Mouse (Mus musculus): ENCODE measurements around the gene C1qtnf4. TPM values are rescaled to one million over a fixed set of nuclear protein-coding genes. Genes with fewer than 3 reads are reported as not detected.

C1qtnf4 gene
- 8.6 and 11.1 TPM in 2 replicates for polyA plus RNA-seq (2016; fragmentation: Nextera tagmentation; extraction: Ambion mirVana)

DNA sequence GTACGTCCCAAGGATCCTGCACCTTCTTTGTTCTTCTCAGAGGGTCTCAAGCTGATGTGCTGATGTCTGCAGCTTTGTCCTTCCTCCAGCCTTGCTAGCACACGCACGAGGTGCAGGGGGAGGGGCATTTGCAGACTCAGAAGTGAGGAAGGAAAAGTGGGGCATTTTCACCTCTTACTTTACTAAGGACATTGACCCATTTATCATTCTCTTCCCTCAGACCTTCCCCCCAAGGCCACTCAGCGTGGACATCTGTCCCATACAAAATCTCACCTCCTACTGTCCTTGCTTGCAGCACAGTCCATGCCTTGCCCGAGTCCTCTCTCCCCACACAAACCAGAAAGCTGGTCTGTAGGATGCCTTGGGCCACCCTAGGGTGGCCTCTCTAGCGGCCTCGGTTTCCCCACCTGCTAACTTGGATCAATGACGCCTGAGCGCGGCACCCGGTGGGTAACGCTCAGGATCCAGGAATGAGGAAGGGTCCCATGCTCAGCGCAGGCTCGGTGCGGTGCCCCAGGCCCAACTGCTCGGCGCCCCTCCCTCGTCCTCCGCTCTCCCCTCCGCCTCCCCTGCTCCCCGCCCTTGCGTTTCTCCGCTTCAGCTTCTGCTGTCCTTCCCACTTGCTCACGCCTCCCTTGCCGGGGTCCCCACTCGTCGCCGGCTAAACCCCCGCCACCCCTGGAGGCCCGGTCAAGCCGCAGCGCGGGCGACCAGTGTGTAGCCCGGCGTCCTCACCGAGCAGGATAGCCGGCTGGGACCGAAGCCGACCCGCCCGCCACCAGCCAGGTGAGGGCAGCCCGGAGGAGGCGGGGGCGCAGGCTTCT is at the start of gene C1qtnf4:
C1qtnf4 (plus strand) TSS at position 643 of the 824 bp plus-strand sequence.
- H3K9me3 ChIP-seq = no peaks in the 10 kb centered on the region
- H3K36me3 ChIP-seq = no peaks in the 10 kb centered on the region
- DNase-seq (ENCODE audit: low spot score) = no peak
- H3K4me3 ChIP-seq = peak within 1 kb of the TSS; percentile 68
- peak within 1 kb of the TSS; percentile 80 for H3K27ac ChIP-seq
- peaks cover 66% of the 10 kb centered on the region for H3K27me3 ChIP-seq (ENCODE audit: insufficient read depth, poor library complexity, severe bottlenecking)
- WGBS = 2% methylated on average over 45 of the region's 45 CpGs
- H3K4me1 ChIP-seq = peaks cover 47% of the 10 kb centered on the region

DNA sequence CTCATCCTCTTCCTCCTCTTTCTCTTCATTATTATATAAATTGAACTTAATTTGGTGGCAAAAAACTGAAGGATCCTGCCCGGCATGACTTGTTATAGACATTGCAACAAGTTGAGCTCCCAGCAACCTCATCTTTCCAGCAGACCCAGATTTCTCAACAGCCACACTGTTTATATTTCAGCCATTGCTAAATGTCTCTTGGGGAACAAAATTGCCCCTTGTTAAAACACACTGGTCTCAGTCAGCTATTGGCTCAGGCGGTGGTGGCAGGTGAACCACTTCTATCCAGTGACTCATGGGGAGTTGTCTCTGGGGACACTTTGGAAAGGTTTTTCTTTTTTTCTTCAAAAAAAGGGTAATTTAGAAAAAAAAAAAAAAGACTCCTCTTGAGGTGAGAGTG is 47.0 kb upstream of the C1qtnf4 start:
- Histone ChIP-seq H3K27me3 (ENCODE audit: insufficient read depth, poor library complexity, severe bottlenecking) (0 out of 2 replicates have a peak, but pooled peaks cover 3% of the 10 kb centered on the region), H3K27ac (no peak overlapping the region), H3K36me3 (no peaks in the 10 kb centered on the region), H3K9me3 (no peaks in the 10 kb centered on the region), H3K4me3 (no peak overlapping the region), H3K4me1 (no peaks in the 10 kb centered on the region)
- DNase-seq (ENCODE audit: low spot score) = no peak
- WGBS = 84% methylated on average over 2 of the region's 2 CpGs

DNA sequence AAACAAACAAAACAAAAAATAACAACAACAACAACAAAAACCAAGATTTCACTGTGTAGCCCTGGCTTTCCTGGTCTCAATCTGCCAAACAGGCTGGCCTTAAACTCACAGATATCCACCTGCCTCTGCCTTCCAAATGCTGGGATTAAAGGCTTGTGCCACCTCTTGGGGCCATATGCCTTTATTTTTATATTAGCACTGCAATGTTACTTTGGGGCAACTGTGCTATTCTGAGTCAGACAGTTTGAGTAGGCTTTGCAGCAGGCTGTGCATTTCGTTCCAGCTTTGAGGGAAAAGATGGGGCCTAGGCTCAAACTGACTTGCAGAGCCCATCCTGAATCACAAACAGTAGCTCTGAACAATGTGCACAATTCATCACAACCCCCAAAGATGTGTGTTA is 42.0 kb upstream of the C1qtnf4 start:
- peaks cover 12% of the 10 kb centered on the region for H3K4me1 ChIP-seq
- no peaks in the 10 kb centered on the region for H3K9me3 ChIP-seq
- no peak overlapping the region for H3K4me3 ChIP-seq
- no peaks in the 10 kb centered on the region for H3K27me3 ChIP-seq (ENCODE audit: insufficient read depth, poor library complexity, severe bottlenecking)
- H3K36me3 ChIP-seq = no peaks in the 10 kb centered on the region
- H3K27ac ChIP-seq = no peak overlapping the region
- 64% methylated on average over 1 of the region's 1 CpGs for WGBS
- no peak for DNase-seq (ENCODE audit: low spot score)

DNA sequence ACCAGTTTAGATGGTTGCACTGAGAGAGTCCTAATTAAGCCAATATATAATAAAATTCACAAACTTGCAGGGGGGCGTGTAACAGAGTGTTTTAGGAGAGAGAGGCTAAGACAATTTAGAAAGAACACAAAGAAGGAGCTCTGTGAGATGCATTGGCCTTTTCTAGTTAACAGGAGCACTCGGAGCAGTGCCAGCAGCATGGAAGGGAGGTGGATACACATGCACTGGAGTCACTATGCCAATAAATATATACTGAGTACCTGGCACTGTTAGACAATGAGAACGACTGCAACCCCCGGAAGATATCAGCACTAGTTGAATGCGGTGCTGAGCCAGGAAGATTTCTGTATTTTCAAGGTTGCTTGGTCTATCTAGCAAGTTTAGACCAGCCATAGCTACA is 41.4 kb upstream of the C1qtnf4 start:
- peaks cover 12% of the 10 kb centered on the region for H3K4me1 ChIP-seq
- H3K27ac ChIP-seq = no peak overlapping the region
- 81% methylated on average over 5 of the region's 5 CpGs for WGBS
- no peak for DNase-seq (ENCODE audit: low spot score)
- no peak overlapping the region for H3K4me3 ChIP-seq
- H3K27me3 ChIP-seq (ENCODE audit: insufficient read depth, poor library complexity, severe bottlenecking) = no peaks in the 10 kb centered on the region
- 0 out of 2 replicates have a peak, but pooled peaks cover under 1% of the 10 kb centered on the region for H3K36me3 ChIP-seq
- no peaks in the 10 kb centered on the region for H3K9me3 ChIP-seq

DNA sequence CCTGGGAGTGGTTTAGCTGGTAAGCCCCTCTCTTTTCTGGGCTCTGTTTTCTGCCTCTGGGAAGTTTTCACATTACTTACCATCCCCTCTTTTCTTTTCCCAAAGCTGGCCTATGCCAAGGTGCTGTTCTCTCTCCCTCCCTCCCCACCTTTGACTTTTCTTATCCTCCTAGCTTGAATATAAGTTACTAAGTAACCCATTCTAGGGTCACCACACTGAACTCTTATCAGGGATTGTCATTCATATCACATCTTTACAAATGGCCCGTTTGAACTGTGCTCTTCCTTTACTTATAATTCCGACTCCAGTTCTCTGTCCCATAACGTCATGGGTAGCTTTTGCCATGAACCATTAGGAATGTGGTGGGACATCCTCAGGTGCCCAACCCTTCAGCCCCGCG is 40.4 kb upstream of the C1qtnf4 start:
- Histone ChIP-seq H3K4me3 (no peak overlapping the region), H3K9me3 (no peaks in the 10 kb centered on the region), H3K27me3 (ENCODE audit: insufficient read depth, poor library complexity, severe bottlenecking) (no peaks in the 10 kb centered on the region), H3K36me3 (peaks cover 9% of the 10 kb centered on the region), H3K4me1 (peaks cover 12% of the 10 kb centered on the region), H3K27ac (no peak overlapping the region)
- WGBS = 76% methylated on average over 5 of the region's 5 CpGs
- no peak for DNase-seq (ENCODE audit: low spot score)

DNA sequence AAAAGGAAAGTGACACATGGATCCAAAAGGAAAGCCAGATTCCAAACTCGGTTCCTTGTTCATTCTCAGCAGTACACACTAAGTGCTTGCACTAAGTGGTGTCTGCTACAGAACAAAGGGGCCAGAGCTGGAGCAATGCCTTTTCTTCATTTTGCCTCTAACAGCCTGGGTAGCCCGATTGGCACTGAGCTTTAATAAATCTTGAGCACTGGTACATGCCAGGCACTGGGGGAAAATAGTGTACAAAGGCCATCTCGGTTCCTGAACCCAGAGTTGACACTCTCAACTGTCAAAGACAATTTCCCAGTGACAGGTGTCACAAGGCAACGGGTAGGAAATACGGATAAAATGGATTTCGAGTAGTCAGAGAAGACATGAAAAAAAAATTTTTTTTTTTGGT is 39.5 kb upstream of the C1qtnf4 start:
- peaks cover 12% of the 10 kb centered on the region for H3K4me1 ChIP-seq
- whole genome bisulfite sequencing = 49% methylated on average over 6 of the region's 6 CpGs
- H3K9me3 ChIP-seq = no peaks in the 10 kb centered on the region
- no peaks in the 10 kb centered on the region for H3K27me3 ChIP-seq (ENCODE audit: insufficient read depth, poor library complexity, severe bottlenecking)
- no peak for DNase-seq (ENCODE audit: low spot score)
- peak overlapping the region; percentile 93 for H3K27ac ChIP-seq
- H3K36me3 ChIP-seq = peaks cover 19% of the 10 kb centered on the region
- H3K4me3 ChIP-seq = peak overlapping the region; percentile 87

DNA sequence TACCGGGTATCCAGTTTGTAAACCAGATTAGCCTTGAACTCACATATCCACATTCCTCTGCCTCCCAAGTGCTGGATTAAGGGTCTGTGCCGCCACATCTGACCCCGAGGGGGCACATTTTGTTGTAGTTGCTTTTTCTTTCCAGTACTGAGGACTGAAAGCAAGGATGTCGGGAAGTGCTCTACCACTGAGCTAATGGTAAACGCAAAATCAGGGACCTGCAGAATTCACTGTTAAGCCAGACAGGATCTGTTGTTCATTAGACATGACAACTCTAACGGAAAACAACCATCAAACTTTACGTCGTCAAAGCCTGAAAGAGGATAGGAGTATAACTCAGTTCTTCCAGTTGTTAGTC is 39.1 kb upstream of the C1qtnf4 start:
- 3% methylated on average over 8 of the region's 8 CpGs for WGBS
- H3K4me3 ChIP-seq = peak overlapping the region; percentile 87
- peaks cover 23% of the 10 kb centered on the region for H3K36me3 ChIP-seq
- H3K27me3 ChIP-seq (ENCODE audit: insufficient read depth, poor library complexity, severe bottlenecking) = no peaks in the 10 kb centered on the region
- H3K27ac ChIP-seq = peak overlapping the region; percentile 93
- H3K4me1 ChIP-seq = peaks cover 12% of the 10 kb centered on the region
- H3K9me3 ChIP-seq = no peaks in the 10 kb centered on the region
- DNase-seq (ENCODE audit: low spot score) = peak; percentile 79

DNA sequence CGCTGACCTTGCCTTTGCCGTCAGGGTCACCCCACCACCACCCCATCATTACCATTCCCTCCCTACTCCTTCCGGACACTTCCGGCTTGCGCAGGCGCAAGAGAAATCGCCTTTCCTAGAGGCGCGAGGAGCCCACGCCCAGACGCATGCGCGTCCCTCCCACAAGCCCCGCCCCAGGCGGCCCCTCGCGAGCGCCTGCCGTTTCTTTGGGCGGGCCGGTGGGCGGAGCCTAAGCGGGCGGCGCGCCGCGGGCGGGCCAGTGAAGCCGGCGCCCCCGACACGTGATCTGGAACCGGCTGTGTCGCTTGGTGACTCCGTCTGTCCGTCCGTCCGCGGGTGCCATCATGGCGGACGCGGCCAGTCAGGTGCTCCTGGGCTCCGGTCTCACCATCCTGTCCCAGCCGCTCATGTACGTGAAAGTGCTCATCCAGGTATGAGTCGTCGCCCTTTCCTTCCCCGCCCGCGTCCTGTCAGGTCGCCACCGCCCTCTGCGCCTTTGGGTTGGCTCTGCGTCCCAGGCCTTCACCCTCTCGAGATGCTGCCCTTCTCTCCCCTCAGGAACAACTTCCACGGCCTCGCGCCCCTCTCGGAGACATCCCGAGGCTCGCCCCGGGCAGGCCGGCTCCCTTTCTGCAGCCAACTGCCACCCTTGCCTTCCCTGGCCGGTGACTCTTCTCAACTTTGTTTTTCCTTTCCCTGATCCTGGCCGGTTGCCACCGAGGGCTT is 38.5 kb upstream of the C1qtnf4 start, which contains the start of gene Mtch2:
Mtch2 (plus strand) TSS at position 201 of the 726 bp plus-strand sequence.
- under 1% methylated on average over 67 of the region's 67 CpGs for WGBS
- H3K27me3 ChIP-seq (ENCODE audit: insufficient read depth, poor library complexity, severe bottlenecking) = no peaks in the 10 kb centered on the region
- peaks cover 28% of the 10 kb centered on the region for H3K36me3 ChIP-seq
- peak; percentile 98 for DNase-seq (ENCODE audit: low spot score)
- peaks cover 12% of the 10 kb centered on the region for H3K4me1 ChIP-seq
- H3K9me3 ChIP-seq = no peaks in the 10 kb centered on the region
- H3K27ac ChIP-seq = peak within 1 kb of the TSS; percentile 93
- peak within 1 kb of the TSS; percentile 87 for H3K4me3 ChIP-seq

DNA sequence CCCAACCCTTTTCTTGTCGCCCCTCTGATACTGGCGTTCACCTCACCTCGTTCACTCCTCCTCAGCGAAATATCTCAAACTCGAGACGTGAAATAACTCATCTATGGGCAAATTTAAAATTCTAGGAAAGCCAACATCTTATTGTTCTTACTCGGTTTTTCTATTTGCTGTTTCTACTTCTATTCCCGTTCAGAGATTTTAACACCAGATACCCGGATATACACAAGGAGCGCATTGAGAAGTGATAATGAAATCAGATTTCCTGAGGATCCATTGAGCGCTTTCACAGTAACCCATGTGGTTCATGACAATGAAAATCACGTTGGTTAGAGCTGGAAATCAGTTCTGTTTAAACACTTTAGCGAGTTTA is 38.0 kb upstream of the C1qtnf4 start:
- no peaks in the 10 kb centered on the region for H3K27me3 ChIP-seq (ENCODE audit: insufficient read depth, poor library complexity, severe bottlenecking)
- peaks cover 12% of the 10 kb centered on the region for H3K4me1 ChIP-seq
- H3K36me3 ChIP-seq = peaks cover 33% of the 10 kb centered on the region
- 2% methylated on average over 13 of the region's 13 CpGs for WGBS
- peak overlapping the region; percentile 87 for H3K4me3 ChIP-seq
- peak overlapping the region; percentile 93 for H3K27ac ChIP-seq
- no peaks in the 10 kb centered on the region for H3K9me3 ChIP-seq
- no peak for DNase-seq (ENCODE audit: low spot score)

DNA sequence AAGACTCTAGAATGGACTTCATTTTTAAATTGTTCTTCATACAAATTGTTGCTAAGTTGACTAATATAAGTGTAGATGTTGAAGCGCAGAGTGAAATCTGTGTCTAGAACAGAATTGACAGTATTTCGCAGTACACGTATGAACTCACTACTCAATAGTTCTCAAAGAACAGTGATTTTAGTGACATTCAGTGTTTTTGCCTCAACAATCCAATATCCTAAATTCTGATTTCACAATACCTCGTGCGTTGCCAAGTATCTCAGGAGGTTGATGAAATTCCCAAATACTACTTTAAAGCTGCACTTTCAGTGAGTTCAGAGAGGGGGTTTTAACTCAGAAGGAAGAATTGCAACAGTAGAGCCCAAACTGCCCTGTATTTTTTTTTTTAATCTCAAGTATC is 37.3 kb upstream of the C1qtnf4 start:
- Histone ChIP-seq H3K4me1 (peaks cover 12% of the 10 kb centered on the region), H3K4me3 (peak overlapping the region; percentile 87), H3K27ac (no peak overlapping the region), H3K27me3 (ENCODE audit: insufficient read depth, poor library complexity, severe bottlenecking) (no peaks in the 10 kb centered on the region), H3K36me3 (peaks cover 40% of the 10 kb centered on the region), H3K9me3 (no peaks in the 10 kb centered on the region)
- no peak for DNase-seq (ENCODE audit: low spot score)
- WGBS = 94% methylated on average over 5 of the region's 5 CpGs

DNA sequence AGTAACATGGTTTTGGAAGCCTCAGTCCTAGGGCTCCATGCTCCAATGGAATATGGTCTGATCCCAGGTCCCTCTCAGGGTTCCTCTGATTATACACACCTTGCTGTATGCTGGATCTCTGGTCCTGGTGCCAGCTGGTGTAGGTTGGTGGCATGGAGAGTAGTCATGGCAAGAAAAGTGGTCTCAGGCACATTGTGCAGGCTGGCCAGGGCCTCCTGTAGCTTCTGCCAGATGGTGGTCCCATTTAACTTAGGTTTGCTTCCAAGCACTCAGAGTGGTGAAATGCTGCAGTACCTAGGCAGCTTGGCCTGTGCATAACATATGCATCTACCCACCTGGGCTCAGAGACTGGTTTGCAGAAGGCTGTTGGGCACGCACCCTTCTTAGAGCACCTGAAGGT is 35.3 kb upstream of the C1qtnf4 start:
- no peak overlapping the region for H3K27ac ChIP-seq
- DNase-seq (ENCODE audit: low spot score) = no peak
- H3K4me1 ChIP-seq = peaks cover 12% of the 10 kb centered on the region
- no peaks in the 10 kb centered on the region for H3K27me3 ChIP-seq (ENCODE audit: insufficient read depth, poor library complexity, severe bottlenecking)
- WGBS = 93% methylated on average over 1 of the region's 1 CpGs
- no peaks in the 10 kb centered on the region for H3K9me3 ChIP-seq
- H3K4me3 ChIP-seq = no peak overlapping the region
- H3K36me3 ChIP-seq = peaks cover 58% of the 10 kb centered on the region

DNA sequence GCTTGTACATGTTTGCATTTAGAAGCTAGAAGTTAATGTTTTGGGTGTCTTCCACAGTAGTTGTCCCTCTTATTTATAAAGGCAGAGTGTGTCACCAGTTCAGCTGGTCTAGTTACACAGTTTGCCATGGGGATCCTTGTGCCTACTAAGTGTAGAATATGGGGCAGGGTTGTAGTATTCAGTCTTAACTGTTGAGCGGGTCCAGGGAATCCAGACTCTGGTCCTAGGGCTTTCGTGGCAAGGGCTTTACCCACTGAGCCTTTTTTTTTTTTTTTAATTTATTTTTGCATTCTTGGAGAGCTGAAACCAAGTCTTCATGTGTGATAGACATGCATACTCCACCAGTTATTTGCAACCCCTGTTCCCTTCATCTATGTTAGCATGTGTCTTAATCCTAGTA is 24.2 kb upstream of the C1qtnf4 start:
- Histone ChIP-seq H3K4me3 (no peak overlapping the region), H3K27me3 (ENCODE audit: insufficient read depth, poor library complexity, severe bottlenecking) (no peaks in the 10 kb centered on the region), H3K9me3 (no peaks in the 10 kb centered on the region), H3K4me1 (no peaks in the 10 kb centered on the region), H3K27ac (no peak overlapping the region), H3K36me3 (peaks cover 91% of the 10 kb centered on the region)
- peak; percentile 62 for DNase-seq (ENCODE audit: low spot score)
- WGBS = 93% methylated on average over 2 of the region's 2 CpGs

DNA sequence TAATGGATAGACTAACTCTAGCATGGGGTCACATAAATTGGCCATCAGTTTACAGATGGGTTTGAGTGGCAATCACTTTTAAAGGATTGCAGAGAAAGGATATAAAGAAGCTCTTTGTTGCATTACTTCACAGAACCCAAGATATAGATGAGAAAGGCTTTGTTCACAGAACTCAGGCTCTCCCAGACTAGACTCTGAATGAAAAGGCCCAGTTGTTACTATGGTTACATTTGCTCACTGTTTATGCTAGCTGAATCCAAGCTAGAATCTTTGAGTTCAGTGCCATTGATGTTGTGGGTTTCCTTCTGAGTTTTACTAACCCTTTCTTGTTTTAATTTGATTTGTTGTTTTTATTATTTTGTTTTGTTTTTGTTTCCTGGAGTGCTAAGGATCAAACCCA is 21.5 kb upstream of the C1qtnf4 start:
- Histone ChIP-seq H3K9me3 (no peaks in the 10 kb centered on the region), H3K36me3 (peaks cover 87% of the 10 kb centered on the region), H3K4me1 (peaks cover 8% of the 10 kb centered on the region), H3K27ac (no peak overlapping the region), H3K4me3 (no peak overlapping the region), H3K27me3 (ENCODE audit: insufficient read depth, poor library complexity, severe bottlenecking) (no peaks in the 10 kb centered on the region)
- DNase-seq (ENCODE audit: low spot score) = no peak
